Mouse (Mus musculus) adrenal gland, adult 8-10 months (tissue): ENCODE measurements around the gene Bglap3. TPM values are rescaled to one million over a fixed set of nuclear protein-coding genes. Genes with fewer than 3 reads are reported as not detected.
A peak's percentile ranks its signal among the peaks of the same experiment; 100 is the strongest.
"Not testable (repeated sequence)": the region's sequence is repeated elsewhere in the genome, so short reads cannot be mapped to it uniquely, and the experiment has no call there.

Experiments used
- DNase-seq: peaks from one replicate; pipeline ENCODE4 v3.0.0; 2022
- total RNA-seq, 4 experiments: library from RNA; stranded (reverse); gene quantifications; 2 replicates each; pipeline ENCODE4 v1.2.4; 2022

The Bglap3 gene
- total RNA-seq: 1 to 10 TPM in 2 of 4 experiments, under 1 TPM in 1, not detected in 1; 0.89 to 1.9 (median 1.3) TPM

- not testable (repeated sequence) for DNase-seq
Observed at GRCm38 (mm10) chr3:88372643-88373042, at the start of gene Bglap3. Gene Bglap3 (minus strand): TSS chr3:88372743.

GRCm38 (mm10) chr3:88422020-88422720 lies 49.6 kb upstream of the Bglap3 start:
- DNase-seq: no peak

- no peak for DNase-seq
Observed at GRCm38 (mm10) chr3:88420771-88421170, 48.2 kb upstream of the Bglap3 start.

- DNase-seq: no peak
Observed at GRCm38 (mm10) chr3:88418016-88418415, 45.5 kb upstream of the Bglap3 start.

GRCm38 (mm10) chr3:88415668-88416067 lies 43.1 kb upstream of the Bglap3 start:
- no peak for DNase-seq

GRCm38 (mm10) chr3:88412636-88413035 lies 40.1 kb upstream of the Bglap3 start:
- DNase-seq: no peak

GRCm38 (mm10) chr3:88411681-88412080 lies 39.1 kb upstream of the Bglap3 start:
- DNase-seq: peak; percentile 66

- DNase-seq: no peak
Observed at GRCm38 (mm10) chr3:88410645-88411031, 38.1 kb upstream of the Bglap3 start.

GRCm38 (mm10) chr3:88409741-88410644 lies 37.5 kb upstream of the Bglap3 start, which contains the start of gene Pmf1:
Gene Pmf1 (minus strand): TSS chr3:88410331.
- DNase-seq: peak; percentile 92

GRCm38 (mm10) chr3:88408953-88409352 lies 36.4 kb upstream of the Bglap3 start:
- DNase-seq: no peak

GRCm38 (mm10) chr3:88407529-88407928 lies 35.0 kb upstream of the Bglap3 start:
- DNase-seq: no peak

- DNase-seq: peak; percentile 61
Observed at GRCm38 (mm10) chr3:88407090-88407489, 34.5 kb upstream of the Bglap3 start.

GRCm38 (mm10) chr3:88403522-88404230 lies 31.1 kb upstream of the Bglap3 start:
- DNase-seq: no peak

- no peak for DNase-seq
Observed at GRCm38 (mm10) chr3:88398666-88399065, 26.1 kb upstream of the Bglap3 start.

GRCm38 (mm10) chr3:88395742-88396141 lies 23.2 kb upstream of the Bglap3 start:
- DNase-seq: no peak

- no peak for DNase-seq
Observed at GRCm38 (mm10) chr3:88395288-88395687, 22.7 kb upstream of the Bglap3 start.

GRCm38 (mm10) chr3:88393776-88394375 lies 21.3 kb upstream of the Bglap3 start:
- DNase-seq: no peak

GRCm38 (mm10) chr3:88384364-88384763 lies 11.8 kb upstream of the Bglap3 start, which contains the start of gene Bglap:
Gene Bglap (minus strand): TSS chr3:88384464.
- no peak for DNase-seq

GRCm38 (mm10) chr3:88382383-88382782 lies 9.8 kb upstream of the Bglap3 start:
- not testable (repeated sequence) for DNase-seq

- DNase-seq: not testable (repeated sequence)
Observed at GRCm38 (mm10) chr3:88381389-88382315, 9.1 kb upstream of the Bglap3 start.

- DNase-seq: not testable (repeated sequence)
Observed at GRCm38 (mm10) chr3:88378599-88378998, 6.1 kb upstream of the Bglap3 start, which contains the start of gene Bglap2. Gene Bglap2 (minus strand): TSS chr3:88378699.
